Mouse (Mus musculus) embryonic stem cell, embryonic (primary cell): ENCODE measurements at regions not wholly inside any gene's neighbourhood (a gene's known extent, or its start where the extent isn't known, plus 50 kb on each side); places are given as distances from the start of the nearest gene placed in this dataset.

Experiments
- CTCF ChIA-PET, 4 experiments: fragments of 300-600 bp in 2 of 4; fragments of 350-600 bp in 2 of 4; sonication (Branson Sonifier 250); formaldehyde crosslinking; loops; one replicate each; lab custom pipeline; 2022; ENCODE audit warnings: inconsistent platforms in 2 of 4; lab: Charles Lee
- POLR2A ChIA-PET, 4 experiments: fragments of 300-600 bp in 2 of 4; fragments of 350-600 bp in 2 of 4; sonication (Branson Sonifier 250); formaldehyde crosslinking; loops; one replicate each; lab custom pipeline; 2022; ENCODE audit warnings: antibody characterized with exemption in 4 of 4, inconsistent platforms in 1 of 4; lab: Charles Lee

GRCm38 (mm10) chr8:91747174-91747859 lies 54.5 kb downstream of the Irx3 start:
- CTCF ChIA-PET, result interaction anchor here in 1 of 4 experiments (0.6 kb wide), 1 partner anchor 121 kb away, joined by 3 read pairs; no protein-coding TSS in a partner anchor
- POLR2A ChIA-PET, result no interaction called here

DNA sequence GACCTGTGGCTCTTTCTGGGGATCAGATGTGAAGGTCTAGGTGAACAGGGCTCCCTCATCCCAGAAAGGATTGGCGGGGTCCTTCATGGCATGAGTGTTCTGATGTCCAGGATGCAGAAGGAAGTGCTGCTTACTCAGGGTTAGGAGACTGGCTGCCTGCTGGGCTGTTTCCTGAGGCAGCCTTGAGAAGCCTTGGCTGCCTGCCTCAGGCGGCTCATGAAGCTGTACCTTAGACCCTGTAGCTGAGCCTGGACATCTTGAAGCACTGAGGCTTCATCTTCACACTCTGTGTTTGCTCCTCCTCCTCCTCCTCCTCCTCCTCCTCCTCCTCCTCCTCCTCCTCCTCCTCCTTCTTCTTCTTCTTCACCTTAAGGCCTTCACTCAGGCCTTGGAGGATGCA lies 77.2 kb downstream of the Irx3 start:
- CTCF ChIA-PET, result no interaction called here
- POLR2A ChIA-PET, result interaction anchor here in 1 of 4 experiments (0.7 kb wide), 1 partner anchor 95 kb away, joined by 3 read pairs; no protein-coding TSS in a partner anchor
